In the genomic region with DNA sequence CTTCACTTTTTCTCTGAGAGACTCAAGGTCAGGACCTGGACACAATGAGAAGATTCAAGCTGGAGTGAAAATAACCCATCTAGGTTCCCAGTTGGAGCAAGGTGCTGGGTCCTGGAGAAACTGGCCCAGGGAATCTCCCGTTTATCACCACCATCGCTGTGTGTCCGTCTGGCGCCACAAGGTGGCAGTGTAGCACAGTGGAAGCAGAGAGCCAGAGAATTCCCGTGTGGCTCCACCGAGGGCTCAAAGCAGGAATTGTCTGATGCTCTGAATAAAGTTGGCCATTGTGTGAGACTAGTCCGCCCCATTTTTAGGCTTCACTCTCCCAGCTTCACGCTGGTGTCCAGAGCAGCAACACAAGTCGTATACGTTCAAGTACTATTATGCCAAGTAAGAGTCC, we compare ENCODE assay signal across 9 mouse cellular contexts. TPM values are rescaled to one million over a fixed set of nuclear protein-coding genes. Genes with fewer than 3 reads are reported as not detected.
DNase-seq lines count a peak whose midpoint lies in the region; ATAC-seq and TF ChIP-seq lines count a peak whose summit lies in the region.
"Had no signal": no experiment of that assay in that cellular context is flagged by ENCODE, and none has a peak within 500 bp of the region (broad histone marks: within the 10 kb centered on the region; RNA-seq: fewer than 3 reads in every experiment).

No protein-coding gene starts in this region.

- intact Hi-C loops in heart, postnatal 14 days (cut with DNase I) = loop anchor here (2.0 kb wide), 1 partner anchor 22 kb away; no protein-coding TSS in a partner anchor

- no peaks in the 10 kb centered on the region for H3K4me1 ChIP-seq in ES-Bruce4 (ENCODE audit: control insufficient read depth, insufficient read depth, low read length)
- no peaks in the 10 kb centered on the region for H3K4me1 ChIP-seq in lung, embryonic 14.5 days (ENCODE audit: insufficient read depth)

- peak; percentile 98 for TF ChIP-seq CTCF in ES-Bruce4 (IDR thresholded peaks at IDR 0.05; ENCODE audit: low read depth, low read length)
- TF ChIP-seq CTCF in lung, embryonic 14.5 days (IDR thresholded peaks at IDR 0.05; ENCODE audit: low read depth) = peak; percentile 95

- no peak for TF ChIP-seq POLR2A in ES-Bruce4 (IDR thresholded peaks at IDR 0.05; ENCODE audit: insufficient read depth, low read length)

- H3K9ac ChIP-seq in ES-Bruce4 (ENCODE audit: low read depth, poor library complexity, severe bottlenecking) = no peak overlapping the region
- H3K9ac ChIP-seq in lung, embryonic 14.5 days = no peak overlapping the region
- H3K9ac ChIP-seq: limb, embryonic 12.5 days had no signal

- H3K27ac ChIP-seq in ES-Bruce4 (ENCODE audit: insufficient read depth, low read length) = no peak overlapping the region
- H3K27ac ChIP-seq in lung, embryonic 14.5 days (ENCODE audit: low read depth) = no peak overlapping the region
- H3K27ac ChIP-seq: limb, embryonic 12.5 days had no signal

- 11% methylated on average over 10 of the region's 10 CpGs for WGBS in large intestine, adult 2 months
- WGBS in lung, embryonic 14.5 days = 6% methylated on average over 10 of the region's 10 CpGs

- no peak overlapping the region for H3K4me2 ChIP-seq in lung, embryonic 14.5 days
- H3K4me2 ChIP-seq: limb, embryonic 12.5 days had no signal

- ATAC-seq in lung, embryonic 14.5 days (ENCODE audit: insufficient read depth) = no peak
- ATAC-seq in erythroid progenitor cell, adult 5-6 weeks (replicated peaks; ENCODE audit: low FRiP score, poor library complexity, severe bottlenecking) = no peak

- H3K36me3 ChIP-seq in ES-Bruce4 (ENCODE audit: control insufficient read depth, insufficient read depth, low read length, poor library complexity, severe bottlenecking) = no peaks in the 10 kb centered on the region
- H3K36me3 ChIP-seq in lung, embryonic 14.5 days (ENCODE audit: insufficient read depth) = no peaks in the 10 kb centered on the region
- H3K36me3 ChIP-seq: limb, embryonic 12.5 days had no signal

- H3K27me3 ChIP-seq in ES-Bruce4 (ENCODE audit: control insufficient read depth, insufficient read depth, low read length, poor library complexity, severe bottlenecking) = no peaks in the 10 kb centered on the region
- no peaks in the 10 kb centered on the region for H3K27me3 ChIP-seq in lung, embryonic 14.5 days (ENCODE audit: insufficient read depth, low read length)

- no peak for TF ChIP-seq EP300 in ES-Bruce4 (IDR thresholded peaks at IDR 0.05; ENCODE audit: insufficient read depth, low read depth, low read length)

- DNase-seq in adrenal gland, adult 2 months = peak; percentile 63
- peak; percentile 82 for DNase-seq in embryo, embryonic 9.5 days (ENCODE audit: extremely low spot score)
- DNase-seq in heart, postnatal 14 days = peak; percentile 57 to 72
- DNase-seq in large intestine, adult 2 months (ENCODE audit: low read depth, low spot score) = peak; percentile 16
- peak; percentile 87 for DNase-seq in lung, embryonic 14.5 days
- DNase-seq in right cerebral cortex, adult 18-20 months = peak; percentile 64

- no peak overlapping the region for H3K4me3 ChIP-seq in ES-Bruce4 (ENCODE audit: low read depth, low read length)
- no peak overlapping the region for H3K4me3 ChIP-seq in lung, embryonic 14.5 days (ENCODE audit: low read depth, low read length)
- H3K4me3 ChIP-seq: limb, embryonic 12.5 days had no signal

- no peaks in the 10 kb centered on the region for H3K9me3 ChIP-seq in ES-Bruce4 (replicated peaks; ENCODE audit: control insufficient read depth, insufficient read depth, low read length, poor library complexity, severe bottlenecking)
- no peaks in the 10 kb centered on the region for H3K9me3 ChIP-seq in lung, embryonic 14.5 days (ENCODE audit: low read depth, low read length)
- H3K9me3 ChIP-seq: limb, embryonic 12.5 days had no signal

RNA-seq across cellular contexts. Expression of a gene that starts 7.7 kb away (rescaled TPM):
- polyA plus RNA-seq in ES-Bruce4 (2011; ENCODE audit: insufficient read depth, insufficient read length, low read depth, missing spikeins) = not detected in 2 replicates
- not detected for total RNA-seq in adrenal gland, adult 2 months (2021)
- not detected in 2 replicates for polyA plus RNA-seq in adrenal gland, adult 2 months (2012; rRNA removed)
- total RNA-seq in heart, postnatal 14 days (2021) = not detected
- polyA plus RNA-seq in large intestine, adult 2 months (2012; rRNA removed) = not detected in 2 replicates
- not detected in 2 replicates for polyA plus RNA-seq in lung, embryonic 14.5 days (2014; fragmentation: Nextera tagmentation; extraction: Ambion mirVana)
- total RNA-seq in erythroid progenitor cell, adult 5-6 weeks (2015; ENCODE audit: low replicate concordance) = not detected in 2 replicates
- total RNA-seq in erythroid progenitor cell, adult 5-6 weeks (2017; ENCODE audit: low replicate concordance) = not detected in 2 replicates
- polyA plus RNA-seq: limb, embryonic 12.5 days had no signal

RNA-seq across cellular contexts. Expression of a gene that starts 31.5 kb away (rescaled TPM):
- polyA plus RNA-seq in ES-Bruce4 (2011; ENCODE audit: insufficient read depth, insufficient read length, low read depth, missing spikeins) = not detected in 2 replicates
- total RNA-seq in adrenal gland, adult 2 months (2021) = not detected
- polyA plus RNA-seq in adrenal gland, adult 2 months (2012; rRNA removed) = not detected in 2 replicates
- total RNA-seq in heart, postnatal 14 days (2021) = not detected
- not detected in 2 replicates for polyA plus RNA-seq in large intestine, adult 2 months (2012; rRNA removed)
- polyA plus RNA-seq in lung, embryonic 14.5 days (2014; fragmentation: Nextera tagmentation; extraction: Ambion mirVana) = not detected in 2 replicates
- not detected in 2 replicates for total RNA-seq in erythroid progenitor cell, adult 5-6 weeks (2015; ENCODE audit: low replicate concordance)
- total RNA-seq in erythroid progenitor cell, adult 5-6 weeks (2017; ENCODE audit: low replicate concordance) = not detected in 2 replicates
- polyA plus RNA-seq: limb, embryonic 12.5 days had no signal

RNA-seq across cellular contexts. Expression of a gene that starts 48.9 kb away (rescaled TPM):
- not detected in 2 replicates for polyA plus RNA-seq in ES-Bruce4 (2011; ENCODE audit: insufficient read depth, insufficient read length, low read depth, missing spikeins)
- not detected for total RNA-seq in adrenal gland, adult 2 months (2021)
- polyA plus RNA-seq in adrenal gland, adult 2 months (2012; rRNA removed) = not detected in 2 replicates
- not detected for total RNA-seq in heart, postnatal 14 days (2021)
- not detected in 2 replicates for polyA plus RNA-seq in large intestine, adult 2 months (2012; rRNA removed)
- not detected in 2 replicates for polyA plus RNA-seq in lung, embryonic 14.5 days (2014; fragmentation: Nextera tagmentation; extraction: Ambion mirVana)
- total RNA-seq in erythroid progenitor cell, adult 5-6 weeks (2015; ENCODE audit: low replicate concordance) = not detected in 2 replicates
- total RNA-seq in erythroid progenitor cell, adult 5-6 weeks (2017; ENCODE audit: low replicate concordance) = not detected in 2 replicates
- polyA plus RNA-seq: limb, embryonic 12.5 days had no signal

Comparison
In these comparisons a context has a peak if more than half of its experiments do, and no peak if none do; other contexts are left out.
1. DNase-seq: peak in every context shown above with its lines; median percentile 87 in lung, embryonic 14.5 days; 82 in embryo, embryonic 9.5 days; 64 in heart, postnatal 14 days; 64 in right cerebral cortex, adult 18-20 months; 63 in adrenal gland, adult 2 months; 16 in large intestine, adult 2 months.